Mouse (Mus musculus) kidney, adult 2 months (tissue): ENCODE results near the gene Alk.

Source experiments
- CTCF ChIP-seq: fragments of 200-500 bp; conservative IDR thresholded peaks from 2 replicates; pipeline ENCODE4 v1.5.1; 2011; ENCODE audit warnings: low read depth, mild to moderate bottlenecking, control low read depth, low read length, moderate library complexity, mixed read lengths; ENCODE audit not compliant: insufficient read depth, insufficient read length
- POLR2A ChIP-seq: fragments of 200-500 bp; IDR thresholded peaks from one replicate; pipeline ENCODE4 v1.6.1; 2011; ENCODE audit warnings: low read depth, low read length, control low read depth

GRCm38 (mm10) chr17:71867892-71868291 lies 736.5 kb downstream of the Alk start:
- TF ChIP-seq POLR2A, result no peak
- TF ChIP-seq CTCF, result no peak
